Mouse (Mus musculus): Measurements from ENCODE around the gene Ube2i. TPM values are rescaled to one million over a fixed set of nuclear protein-coding genes. Genes with fewer than 3 reads are reported as not detected.

Gene Ube2i
- polyA plus RNA-seq, 1 experiment from 2014 or later, result 781 TPM

GRCm38 (mm10) chr17:25288842-25289241, 14.4 kb upstream of the Ube2i start:
- H3K4me3 ChIP-seq (ENCODE audit: low read depth, low read length), result no peak overlapping the region
- H3K27ac ChIP-seq (ENCODE audit: low read depth, low read length), result no peak overlapping the region
- 33% methylated on average over 4 of the region's 4 CpGs for WGBS
- no peak overlapping the region for H3K9ac ChIP-seq (ENCODE audit: low read depth, low read length)
- no peaks in the 10 kb centered on the region for H3K4me1 ChIP-seq (replicated peaks; ENCODE audit: control insufficient read depth, insufficient read depth, low read length)
- peak; percentile 68 for DNase-seq (ENCODE audit: low spot score)
- H3K36me3 ChIP-seq (ENCODE audit: control insufficient read depth, insufficient read depth, low read length), result no peaks in the 10 kb centered on the region
- ATAC-seq (ENCODE audit: low FRiP score), result no peak
- no peaks in the 10 kb centered on the region for H3K9me3 ChIP-seq (ENCODE audit: control insufficient read depth, low read length)
- H3K27me3 ChIP-seq (ENCODE audit: control insufficient read depth, insufficient read depth, low read length), result no peaks in the 10 kb centered on the region
- H3K4me2 ChIP-seq (replicated peaks; ENCODE audit: low read depth, low read length), result no peak overlapping the region

GRCm38 (mm10) chr17:25285033-25285432, 10.6 kb upstream of the Ube2i start:
- ATAC-seq (ENCODE audit: low FRiP score) (no peak), DNase-seq (ENCODE audit: low spot score) (peak; percentile 80)
- no peaks in the 10 kb centered on the region for H3K36me3 ChIP-seq (ENCODE audit: control insufficient read depth, insufficient read depth, low read length)
- no peaks in the 10 kb centered on the region for H3K27me3 ChIP-seq (ENCODE audit: control insufficient read depth, insufficient read depth, low read length)
- no peaks in the 10 kb centered on the region for H3K4me1 ChIP-seq (replicated peaks; ENCODE audit: control insufficient read depth, insufficient read depth, low read length)
- no peak overlapping the region for H3K4me3 ChIP-seq (ENCODE audit: low read depth, low read length)
- no peaks in the 10 kb centered on the region for H3K9me3 ChIP-seq (ENCODE audit: control insufficient read depth, low read length)
- 34% methylated on average over 3 of the region's 3 CpGs for WGBS
- no peak overlapping the region for H3K27ac ChIP-seq (ENCODE audit: low read depth, low read length)
- no peak overlapping the region for H3K4me2 ChIP-seq (replicated peaks; ENCODE audit: low read depth, low read length)
- no peak overlapping the region for H3K9ac ChIP-seq (ENCODE audit: low read depth, low read length)

- Histone ChIP-seq H3K27ac (ENCODE audit: low read depth, low read length) (no peak overlapping the region), H3K4me1 (replicated peaks; ENCODE audit: control insufficient read depth, insufficient read depth, low read length) (no peaks in the 10 kb centered on the region), H3K9ac (ENCODE audit: low read depth, low read length) (no peak overlapping the region), H3K4me3 (ENCODE audit: low read depth, low read length) (no peak overlapping the region), H3K9me3 (ENCODE audit: control insufficient read depth, low read length) (no peaks in the 10 kb centered on the region), H3K4me2 (replicated peaks; ENCODE audit: low read depth, low read length) (no peak overlapping the region), H3K36me3 (ENCODE audit: control insufficient read depth, insufficient read depth, low read length) (no peaks in the 10 kb centered on the region), H3K27me3 (ENCODE audit: control insufficient read depth, insufficient read depth, low read length) (no peaks in the 10 kb centered on the region)
- 46% methylated on average over 11 of the region's 11 CpGs for WGBS
- ATAC-seq (ENCODE audit: low FRiP score) (no peak), DNase-seq (ENCODE audit: low spot score) (no peak)
These were observed 7.7 kb upstream of the Ube2i start for GRCm38 (mm10) chr17:25282133-25282532.

GRCm38 (mm10) chr17:25275833-25276232, 1.4 kb upstream of the Ube2i start:
- no peaks in the 10 kb centered on the region for H3K27me3 ChIP-seq (ENCODE audit: control insufficient read depth, insufficient read depth, low read length)
- H3K27ac ChIP-seq (ENCODE audit: low read depth, low read length), result no peak overlapping the region
- H3K4me2 ChIP-seq (replicated peaks; ENCODE audit: low read depth, low read length), result no peak overlapping the region
- no peak overlapping the region for H3K4me3 ChIP-seq (ENCODE audit: low read depth, low read length)
- no peak for ATAC-seq (ENCODE audit: low FRiP score)
- no peak overlapping the region for H3K9ac ChIP-seq (ENCODE audit: low read depth, low read length)
- 98% methylated on average over 3 of the region's 3 CpGs for WGBS
- H3K36me3 ChIP-seq (ENCODE audit: control insufficient read depth, insufficient read depth, low read length), result no peaks in the 10 kb centered on the region
- no peak for DNase-seq (ENCODE audit: low spot score)
- H3K4me1 ChIP-seq (replicated peaks; ENCODE audit: control insufficient read depth, insufficient read depth, low read length), result no peaks in the 10 kb centered on the region; the same call in 1 of the 2 replicates
- H3K9me3 ChIP-seq (ENCODE audit: control insufficient read depth, low read length), result no peaks in the 10 kb centered on the region

- under 1% methylated on average over 37 of the region's 45 CpGs for WGBS
- no peaks in the 10 kb centered on the region for H3K27me3 ChIP-seq (ENCODE audit: control insufficient read depth, insufficient read depth, low read length)
- no peaks in the 10 kb centered on the region; the same call in 1 of the 2 replicates for H3K4me1 ChIP-seq (replicated peaks; ENCODE audit: control insufficient read depth, insufficient read depth, low read length)
- ATAC-seq (ENCODE audit: low FRiP score), result peak; percentile 91
- peak overlapping the region; percentile 100 for H3K9ac ChIP-seq (ENCODE audit: low read depth, low read length)
- H3K4me3 ChIP-seq (ENCODE audit: low read depth, low read length), result peak overlapping the region; percentile 99
- peaks cover 3% of the 10 kb centered on the region; the same call in 1 of the 2 replicates for H3K36me3 ChIP-seq (ENCODE audit: control insufficient read depth, insufficient read depth, low read length)
- DNase-seq (ENCODE audit: low spot score), result peak; percentile 97
- peak overlapping the region; percentile 33 for H3K4me2 ChIP-seq (replicated peaks; ENCODE audit: low read depth, low read length)
- no peaks in the 10 kb centered on the region for H3K9me3 ChIP-seq (ENCODE audit: control insufficient read depth, low read length)
- peak overlapping the region; percentile 96 for H3K27ac ChIP-seq (ENCODE audit: low read depth, low read length)
These were observed 518 bp downstream of the Ube2i start for GRCm38 (mm10) chr17:25273706-25274501.

GRCm38 (mm10) chr17:25272951-25273705, 1.3 kb downstream of the Ube2i start:
- H3K4me3 ChIP-seq (ENCODE audit: low read depth, low read length), result peak overlapping the region; percentile 99
- H3K9me3 ChIP-seq (ENCODE audit: control insufficient read depth, low read length), result no peaks in the 10 kb centered on the region
- ATAC-seq (ENCODE audit: low FRiP score) (peak; percentile 90), DNase-seq (ENCODE audit: low spot score) (peak; percentile 91)
- WGBS, result under 1% methylated on average over 78 of the region's 92 CpGs
- no peaks in the 10 kb centered on the region; the same call in 1 of the 2 replicates for H3K4me1 ChIP-seq (replicated peaks; ENCODE audit: control insufficient read depth, insufficient read depth, low read length)
- H3K9ac ChIP-seq (ENCODE audit: low read depth, low read length), result peak overlapping the region; percentile 100
- peak overlapping the region; percentile 90 for H3K4me2 ChIP-seq (replicated peaks; ENCODE audit: low read depth, low read length)
- H3K27me3 ChIP-seq (ENCODE audit: control insufficient read depth, insufficient read depth, low read length), result no peaks in the 10 kb centered on the region
- H3K27ac ChIP-seq (ENCODE audit: low read depth, low read length), result peak overlapping the region; percentile 96
- peaks cover 7% of the 10 kb centered on the region; the same call in 1 of the 2 replicates for H3K36me3 ChIP-seq (ENCODE audit: control insufficient read depth, insufficient read depth, low read length)

GRCm38 (mm10) chr17:25272326-25272725, 2.1 kb downstream of the Ube2i start:
- Histone ChIP-seq H3K27ac (ENCODE audit: low read depth, low read length) (peak overlapping the region; percentile 96; the same call in 1 of the 2 replicates), H3K27me3 (ENCODE audit: control insufficient read depth, insufficient read depth, low read length) (no peaks in the 10 kb centered on the region), H3K9me3 (ENCODE audit: control insufficient read depth, low read length) (no peaks in the 10 kb centered on the region), H3K36me3 (ENCODE audit: control insufficient read depth, insufficient read depth, low read length) (peaks cover 10% of the 10 kb centered on the region), H3K4me3 (ENCODE audit: low read depth, low read length) (peak overlapping the region; percentile 99), H3K4me1 (replicated peaks; ENCODE audit: control insufficient read depth, insufficient read depth, low read length) (no peaks in the 10 kb centered on the region; the same call in 1 of the 2 replicates), H3K9ac (ENCODE audit: low read depth, low read length) (peak overlapping the region; percentile 100), H3K4me2 (replicated peaks; ENCODE audit: low read depth, low read length) (peak overlapping the region; percentile 90)
- DNase-seq (ENCODE audit: low spot score) (peak; percentile 46), ATAC-seq (ENCODE audit: low FRiP score) (no peak)
- WGBS, result 2% methylated on average over 10 of the region's 10 CpGs

GRCm38 (mm10) chr17:25270795-25271335, 3.6 kb downstream of the Ube2i start:
- H3K27ac ChIP-seq (ENCODE audit: low read depth, low read length), result no peak overlapping the region
- H3K4me2 ChIP-seq (replicated peaks; ENCODE audit: low read depth, low read length), result peak overlapping the region; percentile 90
- no peak for ATAC-seq (ENCODE audit: low FRiP score)
- DNase-seq (ENCODE audit: low spot score), result no peak
- H3K9me3 ChIP-seq (ENCODE audit: control insufficient read depth, low read length), result no peaks in the 10 kb centered on the region
- no peak overlapping the region for H3K9ac ChIP-seq (ENCODE audit: low read depth, low read length)
- 85% methylated on average over 2 of the region's 2 CpGs for WGBS
- peak overlapping the region; percentile 99; the same call in 1 of the 2 replicates for H3K4me3 ChIP-seq (ENCODE audit: low read depth, low read length)
- H3K4me1 ChIP-seq (replicated peaks; ENCODE audit: control insufficient read depth, insufficient read depth, low read length), result no peaks in the 10 kb centered on the region; the same call in 1 of the 2 replicates
- H3K36me3 ChIP-seq (ENCODE audit: control insufficient read depth, insufficient read depth, low read length), result peaks cover 23% of the 10 kb centered on the region
- H3K27me3 ChIP-seq (ENCODE audit: control insufficient read depth, insufficient read depth, low read length), result no peaks in the 10 kb centered on the region
